Mouse (Mus musculus) kidney, postnatal 36 days (tissue): ENCODE measurements at regions not wholly inside any gene's neighbourhood (a gene's known extent, or its start where the extent isn't known, plus 50 kb on each side); places are given as distances from the start of the nearest gene placed in this dataset.

Experiments
- DNase-seq, 2 experiments: peaks; one replicate each; pipeline ENCODE4 v3.0.0; 2021 to 2022; ENCODE audit warnings: mixed read lengths in 2 of 2

DNA sequence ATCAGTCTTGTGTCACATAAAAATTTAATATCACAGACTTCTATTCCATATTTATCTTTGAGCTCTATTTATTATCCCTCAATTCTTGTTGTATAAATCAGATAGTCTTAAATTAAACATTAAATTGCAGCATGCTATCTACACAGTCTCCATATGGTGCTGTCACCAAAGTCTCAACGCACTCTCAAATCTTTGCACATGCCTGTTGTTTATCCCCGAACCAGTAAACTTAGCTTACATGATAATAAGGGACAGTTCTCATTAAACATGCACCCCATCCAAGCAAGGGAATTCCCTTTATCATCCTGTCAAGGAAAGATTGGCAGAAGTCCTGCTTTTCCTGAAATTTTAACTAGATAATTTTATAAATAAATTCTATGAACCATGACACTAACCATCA lies 483.8 kb downstream of the Basp1 start:
- DNase-seq, result no peak

DNA sequence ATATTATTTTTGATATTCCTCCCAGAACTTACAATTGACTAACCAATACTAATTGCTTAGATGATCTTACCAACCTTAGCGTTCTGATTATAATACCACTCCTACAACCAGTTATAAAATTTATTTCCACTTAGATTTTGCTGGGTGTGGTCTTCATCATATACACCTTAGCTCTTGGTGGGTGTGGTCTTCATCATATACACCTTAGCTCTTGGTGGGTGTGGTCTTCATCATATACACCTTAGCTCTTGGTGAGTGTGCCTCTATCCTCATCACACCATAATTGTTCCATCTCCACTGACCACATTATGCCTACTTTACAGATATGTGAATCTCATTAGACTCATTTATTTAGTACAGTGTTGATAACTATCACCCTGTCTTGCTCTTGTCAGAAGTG lies 501.7 kb downstream of the Basp1 start:
- no peak for DNase-seq

DNA sequence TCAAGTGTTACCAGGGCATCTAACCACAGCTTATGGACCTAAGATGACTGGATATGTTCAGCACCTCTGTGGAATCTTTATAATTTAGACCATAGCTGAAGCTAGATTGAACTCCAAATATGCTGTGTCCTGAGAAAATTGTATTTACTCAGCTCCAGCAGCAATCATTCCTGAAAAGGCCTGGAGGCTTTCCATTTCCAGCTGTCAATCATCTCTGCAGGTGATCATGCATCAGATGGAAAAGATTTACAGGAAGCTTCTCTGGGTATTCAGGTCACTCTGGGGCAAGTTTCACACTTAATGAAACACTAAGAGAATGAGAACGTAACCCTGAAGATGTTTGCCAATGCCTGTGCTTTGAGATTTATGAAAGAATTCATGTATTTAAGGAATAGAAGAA lies 502.1 kb downstream of the Basp1 start:
- no peak for DNase-seq

DNA sequence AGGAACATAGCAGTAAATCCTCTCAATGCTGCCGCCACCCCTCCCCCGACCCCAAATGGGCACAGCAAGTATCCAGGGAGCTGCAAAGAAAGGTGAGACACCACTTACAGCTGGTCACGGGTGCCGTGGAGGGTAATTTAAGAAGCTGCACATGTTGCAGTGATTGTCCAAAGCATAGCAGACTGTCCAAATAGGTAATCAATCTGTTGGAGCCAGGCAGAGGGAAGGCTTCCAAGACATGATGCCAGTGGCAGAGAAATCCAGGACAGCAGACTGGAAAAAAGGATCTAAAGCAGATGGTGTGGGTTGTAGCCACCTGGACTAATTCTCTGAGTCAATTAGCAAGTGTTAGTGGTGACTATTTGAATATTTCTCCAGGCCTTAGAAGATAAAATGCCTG lies 506.6 kb downstream of the Basp1 start:
- DNase-seq, result no peak

DNA sequence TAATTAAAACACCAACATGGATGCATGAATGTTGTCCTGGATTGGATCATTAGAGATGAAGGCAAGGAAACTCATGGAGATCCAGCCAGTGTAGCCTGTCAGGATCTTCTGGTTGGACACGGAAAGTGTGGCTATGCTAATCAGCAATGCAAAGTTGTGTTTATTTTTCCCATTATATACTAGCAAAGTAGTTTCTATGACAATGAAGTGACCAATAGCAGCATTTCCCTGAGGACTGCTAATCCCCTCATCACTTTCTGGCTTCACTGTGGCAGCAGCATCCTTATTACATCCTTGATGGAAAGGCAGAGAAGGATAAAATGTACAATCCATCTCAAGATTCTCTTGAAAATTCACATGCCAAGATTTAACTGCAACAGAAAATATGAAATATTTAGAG lies 534.7 kb downstream of the Basp1 start:
- no peak for DNase-seq

DNA sequence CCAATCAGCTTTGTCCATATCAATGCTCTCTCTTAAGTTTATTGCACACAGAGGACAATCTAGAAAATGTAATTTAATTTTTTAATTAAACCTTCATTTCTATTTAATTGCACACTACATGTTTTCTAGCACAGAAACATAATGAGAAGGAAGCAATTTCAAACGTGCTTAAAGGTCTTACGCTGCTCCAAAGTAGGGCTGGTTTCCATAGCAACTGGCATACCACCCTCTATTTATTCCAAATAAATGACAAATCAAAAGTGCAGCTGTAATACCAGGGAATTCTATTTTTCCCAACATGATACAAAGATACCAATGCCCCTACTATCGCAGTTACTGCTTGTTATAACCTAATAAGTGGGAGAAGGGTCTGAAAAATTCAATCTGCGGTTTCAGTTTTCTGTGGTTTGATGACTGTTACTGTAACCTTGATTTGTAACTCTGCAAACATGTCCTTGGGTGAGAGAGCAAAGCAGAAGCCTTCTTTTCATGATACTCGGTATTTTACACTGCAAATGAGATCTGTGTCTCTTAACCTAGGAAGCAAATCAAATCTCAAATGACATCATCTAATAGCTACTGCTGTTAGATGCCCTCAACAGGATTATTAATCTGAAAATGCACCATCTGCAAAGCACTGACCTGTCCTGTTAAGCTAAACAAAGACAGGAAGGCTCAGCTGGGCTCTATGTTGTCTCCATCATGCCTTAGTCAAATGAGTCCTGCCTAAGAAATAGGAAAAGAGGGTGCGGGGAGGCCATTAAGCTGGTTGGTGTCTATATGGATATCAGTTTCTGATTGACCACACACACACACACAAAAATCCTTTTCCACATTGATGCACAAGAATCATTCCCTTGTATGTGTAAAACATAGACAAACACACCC lies 535.6 kb downstream of the Basp1 start:
- DNase-seq, result no peak

DNA sequence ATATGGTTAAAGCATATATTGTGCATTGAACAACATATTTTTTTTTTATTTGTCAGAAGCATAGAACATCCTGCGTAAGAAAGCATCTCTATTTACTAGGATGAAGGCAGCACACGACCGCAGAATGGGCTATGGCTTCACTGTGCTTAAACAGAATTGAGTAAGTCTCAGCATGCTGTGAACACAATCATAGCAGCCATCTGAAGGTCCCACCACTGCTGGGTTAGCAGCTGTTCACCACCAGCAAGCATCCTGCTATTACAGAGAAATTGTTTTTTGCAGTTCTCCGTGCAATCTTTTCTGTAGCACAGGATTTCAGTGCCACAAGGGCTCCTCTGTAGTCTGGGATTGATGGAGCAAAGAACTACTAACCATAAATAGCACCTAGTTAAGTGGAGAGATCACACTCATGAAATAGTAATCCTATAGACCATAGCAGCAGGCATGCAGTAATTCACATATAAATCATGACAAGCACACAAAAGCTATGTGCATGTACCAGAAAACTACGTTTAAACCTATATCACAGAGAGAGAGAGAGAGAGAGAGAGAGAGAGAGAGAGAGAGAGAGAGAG lies 537.3 kb downstream of the Basp1 start:
- DNase-seq, result no peak

DNA sequence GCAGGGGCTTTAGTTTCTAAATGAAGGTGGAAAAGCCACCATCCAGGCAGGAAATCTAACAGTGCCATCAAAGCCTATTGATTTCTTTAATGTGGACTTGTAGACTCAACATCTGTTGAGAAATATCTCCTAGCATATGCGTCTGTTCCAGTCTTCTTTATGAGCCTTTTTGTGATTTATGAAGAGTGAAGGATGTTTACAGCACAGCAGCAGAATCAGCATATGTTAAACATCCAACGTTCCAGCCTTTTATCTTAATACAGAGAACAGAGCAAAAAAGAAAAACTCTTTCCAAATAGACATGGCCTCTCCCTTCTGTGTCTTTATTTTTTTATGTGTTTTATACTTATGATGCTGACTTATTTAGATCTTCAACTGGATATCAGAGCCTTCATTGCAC lies 573.3 kb downstream of the Basp1 start:
- DNase-seq, result no peak

DNA sequence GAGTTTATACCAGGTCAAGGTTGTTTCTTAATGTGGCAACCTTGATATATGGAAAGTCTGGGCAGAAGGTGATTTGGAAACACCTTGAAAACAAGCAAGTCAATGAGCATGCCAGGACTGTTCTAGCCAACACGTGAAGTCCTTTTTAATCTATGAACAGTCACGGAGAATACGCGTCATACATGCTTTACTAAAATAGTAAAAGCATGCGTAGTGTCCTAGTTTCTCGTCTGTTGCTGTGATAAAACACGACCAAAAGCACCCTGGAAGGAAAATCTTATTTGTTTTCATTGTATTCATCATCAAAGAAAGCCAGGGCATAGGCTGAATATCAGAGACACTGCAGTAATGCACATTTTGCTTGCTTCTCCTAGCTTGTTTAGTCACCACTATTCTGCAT lies 575.2 kb downstream of the Basp1 start:
- no peak for DNase-seq

DNA sequence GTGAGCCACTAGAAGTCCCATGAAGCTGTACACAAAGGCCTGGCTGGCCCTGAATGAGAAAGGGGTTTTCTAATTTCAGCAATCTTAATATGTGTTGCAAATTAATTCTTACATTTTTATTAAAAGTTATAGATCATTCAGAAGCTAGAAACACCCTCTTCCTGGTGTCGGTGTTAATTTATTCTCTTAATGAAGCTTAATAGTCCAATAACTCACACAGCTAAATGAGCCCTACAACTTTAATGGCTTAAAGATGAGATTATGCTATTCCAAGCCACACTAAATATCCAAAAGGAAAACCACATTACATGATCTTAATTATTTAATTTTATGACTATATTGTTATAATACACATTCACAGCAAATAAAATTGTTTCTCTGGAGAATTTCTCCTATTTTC lies 585.7 kb downstream of the Basp1 start:
- DNase-seq, result no peak

DNA sequence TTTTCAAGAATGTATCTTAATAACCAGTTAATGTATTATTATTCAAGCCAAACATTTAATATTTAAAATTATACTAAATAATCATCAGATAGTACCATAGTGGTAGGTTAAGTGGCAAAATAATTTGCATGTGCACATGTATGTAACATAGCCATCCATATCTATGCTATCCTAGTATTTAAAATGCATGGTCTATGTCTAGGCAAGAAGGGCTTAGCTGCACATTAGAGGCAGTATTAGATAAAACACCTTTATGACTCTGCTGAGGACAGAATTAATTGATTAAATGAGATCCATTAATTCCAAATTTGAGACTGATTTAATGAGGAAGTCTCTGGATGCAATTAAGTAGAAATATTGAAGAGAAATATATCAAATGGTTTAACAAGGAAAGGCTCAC lies 586.3 kb downstream of the Basp1 start:
- no peak for DNase-seq

DNA sequence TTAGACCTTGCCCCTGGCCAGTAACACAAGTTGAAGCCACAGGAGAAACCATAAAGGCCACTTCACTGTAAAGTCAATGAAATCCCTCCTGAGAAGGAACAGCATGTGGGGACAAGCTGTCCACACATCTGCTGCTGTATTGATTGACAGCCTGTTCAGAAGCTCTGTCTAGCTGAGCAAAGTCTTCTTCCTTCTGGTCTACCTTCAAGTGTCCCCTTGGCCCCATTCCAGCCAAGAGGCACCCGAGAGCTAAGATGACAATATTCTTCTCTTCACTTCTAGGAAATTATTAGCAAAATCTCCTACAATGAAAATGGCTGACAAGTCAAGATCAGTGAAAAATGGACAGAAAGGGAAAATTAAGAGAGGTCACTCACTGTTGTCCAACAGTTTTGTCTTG lies 616.7 kb downstream of the Basp1 start:
- DNase-seq, result no peak

DNA sequence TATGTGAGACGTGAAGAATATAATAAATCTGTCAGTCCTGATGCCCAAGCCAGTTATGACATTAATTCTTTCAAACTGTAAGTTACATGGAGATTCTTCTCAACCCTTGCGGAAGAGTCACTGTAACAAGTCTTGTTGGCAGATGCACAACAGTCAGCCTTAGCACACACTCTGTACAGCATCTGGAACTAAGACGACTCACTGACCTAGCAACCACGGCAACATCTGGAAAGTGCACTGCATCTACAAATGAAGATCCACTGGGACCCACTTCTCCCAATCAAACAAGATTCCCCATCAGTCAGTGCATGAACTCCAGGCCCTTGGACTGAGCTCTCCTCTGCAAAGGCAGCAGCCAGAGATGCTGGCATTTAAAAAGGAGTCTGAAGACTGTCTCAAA lies 620.2 kb downstream of the Basp1 start:
- DNase-seq, result no peak

DNA sequence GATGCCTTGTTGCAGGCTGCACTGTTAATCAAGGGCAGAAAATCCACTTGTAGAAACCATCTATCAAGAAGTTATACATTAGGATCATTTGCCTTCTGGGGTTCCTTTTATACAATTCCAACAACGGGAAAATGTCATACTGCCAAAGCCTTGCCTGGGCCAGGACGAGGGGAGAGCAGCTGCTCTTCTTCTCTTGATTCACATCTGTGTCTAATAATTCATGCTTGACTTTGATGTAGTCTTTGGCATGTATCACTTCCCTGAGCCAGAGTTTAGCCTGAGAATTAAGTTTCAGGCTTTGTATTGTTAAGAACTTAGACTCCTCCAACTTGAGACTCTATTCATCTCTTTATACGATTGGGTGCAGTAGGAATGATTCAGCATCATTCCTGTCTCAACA lies 627.2 kb downstream of the Basp1 start:
- no peak for DNase-seq

DNA sequence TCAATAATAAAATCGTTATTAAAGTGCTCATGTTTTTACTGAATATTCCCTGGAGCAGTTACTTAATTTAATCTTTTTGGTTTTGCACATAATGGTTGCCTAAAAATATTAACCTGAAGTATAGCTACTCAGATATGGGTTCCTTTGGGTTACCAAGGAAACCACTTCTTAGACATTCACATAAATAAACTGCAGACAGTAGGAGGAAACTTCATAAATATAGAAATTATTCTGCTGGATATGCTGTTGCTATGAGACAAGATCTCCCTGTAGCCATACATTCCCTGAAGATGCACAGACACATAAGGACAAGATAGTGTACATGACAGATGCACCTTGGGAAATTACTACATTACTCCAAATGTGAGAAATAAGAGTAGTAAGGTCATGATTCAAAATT lies 635.3 kb downstream of the Basp1 start:
- DNase-seq, result no peak

DNA sequence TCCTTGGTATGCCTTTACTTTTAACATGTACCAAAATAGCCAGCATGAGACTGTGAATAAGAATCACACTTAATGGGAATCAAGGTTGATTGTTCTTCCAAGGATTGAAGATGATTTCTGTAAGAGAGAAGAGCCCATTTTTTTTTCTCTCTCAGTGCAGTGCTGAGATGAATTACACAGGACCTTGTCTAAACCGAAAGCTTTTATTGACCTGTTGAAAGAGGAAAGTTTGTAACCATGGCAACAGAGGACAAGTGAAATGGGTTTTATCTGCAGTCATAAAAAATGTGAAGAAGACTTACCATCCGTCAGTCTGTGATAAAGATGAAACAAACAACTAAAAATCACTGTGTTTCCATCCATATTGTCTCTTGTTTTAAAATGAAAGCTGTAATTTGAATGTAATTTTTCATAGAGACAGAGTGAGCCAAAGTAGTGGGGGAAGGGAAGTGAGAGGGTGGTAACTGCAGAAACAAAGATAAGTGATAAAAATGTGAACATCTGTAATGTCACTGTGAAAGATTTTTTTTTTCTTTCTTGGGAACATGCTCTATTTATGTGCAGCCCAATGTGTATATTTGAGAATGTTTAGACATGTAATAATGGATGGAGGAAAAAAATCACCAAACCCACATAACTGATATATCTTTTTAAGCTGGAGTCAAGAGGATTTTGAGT lies 661.9 kb downstream of the Basp1 start:
- no peak for DNase-seq

DNA sequence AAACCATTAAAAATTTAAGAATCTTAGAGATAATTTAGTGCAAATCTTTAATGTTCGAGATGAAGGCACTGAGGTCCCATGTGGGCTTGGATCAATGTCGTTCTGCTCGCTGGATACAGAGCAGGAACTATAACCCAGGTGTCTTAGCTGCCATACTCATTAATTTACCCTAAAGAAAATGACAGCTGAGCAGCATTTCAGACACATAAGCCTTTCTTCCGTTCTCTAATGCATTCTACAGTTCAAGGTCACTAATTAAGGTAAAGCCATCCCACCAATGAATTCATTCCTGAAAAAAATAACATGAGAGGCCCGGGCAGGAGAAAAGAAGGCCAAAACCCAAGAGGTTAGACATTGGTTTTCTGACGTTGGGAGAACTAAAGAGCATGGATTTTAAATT lies 670.3 kb downstream of the Basp1 start:
- DNase-seq, result no peak

DNA sequence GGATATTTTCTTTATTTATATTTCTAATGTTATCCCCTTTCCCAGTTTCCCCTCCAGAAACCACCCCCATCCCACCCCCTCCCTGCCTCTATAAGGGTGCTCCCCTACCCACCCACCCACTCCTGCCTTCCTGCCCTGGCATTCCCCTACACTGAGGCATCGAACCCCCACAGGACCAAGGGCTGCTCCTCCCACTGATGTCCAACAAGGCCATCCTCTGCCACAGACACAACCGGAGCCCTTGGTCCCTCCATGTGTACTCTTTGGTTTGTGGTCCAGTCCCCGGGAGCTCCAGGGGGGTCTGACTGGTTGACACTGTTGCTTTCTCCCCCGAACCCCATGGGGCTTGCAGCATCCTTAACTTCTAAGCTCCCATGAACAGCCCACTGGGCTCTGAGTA lies 688.4 kb downstream of the Basp1 start:
- no peak for DNase-seq

DNA sequence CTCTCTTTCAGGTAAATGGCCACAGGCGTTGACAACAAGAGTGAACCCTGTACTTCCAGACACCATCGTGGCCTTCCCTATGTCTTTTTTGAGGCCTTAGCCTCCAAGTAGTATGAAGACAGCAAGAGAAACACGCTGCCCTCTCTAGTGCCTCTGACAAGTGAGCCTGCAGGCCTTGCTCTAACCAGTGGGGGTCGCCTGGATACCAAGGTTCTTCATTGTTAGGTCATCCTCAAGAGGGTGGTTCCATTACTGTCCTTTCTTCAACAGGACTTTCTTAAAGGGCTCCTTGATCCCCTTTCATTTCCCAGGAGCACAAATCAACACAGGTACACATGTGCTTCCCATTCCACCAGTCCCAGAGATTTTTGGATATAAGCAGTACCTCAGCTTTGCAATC lies 688.9 kb downstream of the Basp1 start:
- DNase-seq, result peak in 1 of 2 experiments; percentile 36

DNA sequence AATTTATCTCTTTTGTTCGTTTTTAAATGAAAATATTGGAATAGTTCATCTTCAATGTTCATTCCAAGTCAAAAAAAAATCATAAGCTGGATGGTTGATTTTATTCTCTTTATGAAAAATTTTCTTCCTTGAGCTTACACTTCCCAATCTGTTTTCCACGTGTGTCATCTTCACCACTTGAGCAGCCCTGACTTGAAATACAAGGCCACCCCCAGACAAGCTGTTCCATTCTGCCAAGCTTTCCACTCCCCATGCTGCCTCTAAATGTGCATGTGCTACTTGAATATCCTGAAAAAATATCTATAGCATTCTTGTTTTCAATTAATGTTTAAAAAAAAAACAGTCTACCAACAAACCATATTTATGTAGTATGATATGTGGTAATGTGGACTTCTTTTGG lies 693.2 kb downstream of the Basp1 start:
- DNase-seq, result no peak

DNA sequence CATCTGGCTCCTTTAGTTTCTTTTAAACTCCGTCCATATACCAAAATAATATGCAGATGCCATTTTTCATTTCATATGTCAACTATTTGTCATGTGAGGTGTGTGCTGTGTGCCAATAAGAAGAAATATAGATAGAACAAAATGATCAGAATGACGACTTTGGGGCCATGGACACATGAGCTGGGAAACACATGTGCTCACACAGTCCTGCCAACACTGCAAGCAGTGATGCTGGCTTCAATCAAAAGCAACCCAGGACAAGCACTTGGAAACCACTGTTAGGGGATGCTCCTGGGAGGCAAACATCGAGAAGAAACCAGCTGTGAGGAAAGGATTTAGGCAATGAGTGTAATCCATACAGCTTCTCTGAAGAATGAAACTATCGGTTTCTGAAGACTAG lies 731.4 kb downstream of the Basp1 start:
- DNase-seq, result no peak

DNA sequence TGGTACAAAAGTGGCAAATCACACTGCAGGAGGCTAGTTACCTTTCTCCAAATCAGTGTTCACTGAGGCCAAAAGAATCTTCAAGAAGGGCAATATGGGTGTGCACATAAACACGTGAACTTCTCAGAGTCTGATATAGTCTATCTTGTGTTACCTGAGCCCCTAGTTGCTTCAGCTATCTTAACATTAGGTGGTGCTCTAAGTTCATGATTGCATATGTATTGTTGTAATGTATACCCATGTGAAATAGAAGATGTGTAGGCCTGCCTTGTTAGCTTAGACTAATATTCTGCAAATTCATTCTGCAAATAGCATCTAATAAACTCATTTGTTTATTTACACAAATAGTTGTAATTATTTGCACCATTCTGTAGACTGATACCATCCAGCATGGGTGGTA lies 764.6 kb downstream of the Basp1 start:
- DNase-seq, result no peak

DNA sequence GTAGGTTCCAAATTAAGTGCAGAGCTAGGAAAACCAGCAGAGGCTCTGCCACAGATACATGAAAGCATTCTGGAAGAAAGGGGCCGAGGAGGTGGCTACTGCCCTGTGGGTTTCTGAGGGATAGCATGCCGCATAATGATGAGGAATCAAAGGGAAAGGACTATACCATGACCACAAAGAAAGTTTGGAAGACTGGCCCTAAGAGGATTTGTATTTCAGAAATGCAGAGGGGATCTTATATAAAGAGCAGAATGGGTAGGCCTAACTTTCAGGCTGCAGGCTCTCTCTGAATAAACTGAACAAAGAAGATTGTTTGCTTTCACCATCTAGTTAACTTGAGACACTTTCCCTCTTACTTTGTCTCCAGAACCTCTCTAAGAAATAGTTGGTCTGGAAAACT lies 777.9 kb downstream of the Basp1 start:
- no peak for DNase-seq

DNA sequence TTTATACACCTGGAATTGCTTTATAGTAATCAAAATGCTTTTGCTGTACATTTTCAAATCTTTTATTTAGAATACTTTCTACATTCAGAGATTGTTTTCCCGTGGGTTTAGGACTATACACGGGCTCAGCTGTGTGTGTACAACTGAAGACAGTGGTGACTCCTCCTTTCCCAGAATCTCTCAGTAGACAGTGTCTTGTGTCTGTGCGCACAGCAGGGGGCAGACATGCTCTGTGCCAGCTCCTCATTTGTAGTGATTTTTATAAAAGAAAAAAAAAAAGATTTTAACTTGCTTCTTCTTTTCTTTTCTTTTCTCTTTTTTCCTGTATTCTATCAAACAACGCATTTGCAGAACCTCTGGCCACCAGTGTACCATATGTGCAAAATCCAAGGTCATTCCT lies 817.3 kb downstream of the Basp1 start:
- DNase-seq, result peak; percentile 9 to 73
